Mouse (Mus musculus) stomach, embryonic 16.5 days (tissue): Measurements from ENCODE around the gene Hrnr. TPM values are rescaled to one million over a fixed set of nuclear protein-coding genes. Genes with fewer than 3 reads are reported as not detected.

Experiments used
- ATAC-seq: fragments of 200-750 bp; cut with Nextera tagmentation; 2 replicates; pipeline ENCODE4 v1.8.0; 2017; ENCODE audit warnings: moderate number of reproducible peaks, moderate TSS enrichment; ENCODE audit not compliant: insufficient read depth, low FRiP score
- H3K27ac ChIP-seq: fragments of 300-500 bp; sonication (generic); 2 replicates; pipeline ENCODE4 v1.5.1; 2014; ENCODE audit warnings: low read length
- H3K27me3 ChIP-seq: fragments of 300-500 bp; sonication (generic); 2 replicates; pipeline ENCODE4 v1.6.1; 2014; ENCODE audit warnings: low read length, control low read depth, mixed read lengths; ENCODE audit not compliant: control insufficient read depth, insufficient read depth
- H3K36me3 ChIP-seq: fragments of 300-500 bp; sonication (generic); 2 replicates; pipeline ENCODE4 v1.6.1; 2014; ENCODE audit warnings: low read length; ENCODE audit not compliant: control insufficient read depth, insufficient read depth
- H3K4me1 ChIP-seq: fragments of 300-500 bp; sonication (generic); 2 replicates; pipeline ENCODE4 v1.6.1; 2014; ENCODE audit warnings: low read length, control low read depth, mixed read lengths; ENCODE audit not compliant: control insufficient read depth, insufficient read depth
- H3K4me2 ChIP-seq: fragments of 300-500 bp; sonication (generic); 2 replicates; pipeline ENCODE4 v1.6.1; 2014; ENCODE audit warnings: low read depth, low read length, mixed read lengths
- H3K4me3 ChIP-seq: fragments of 300-500 bp; sonication (generic); replicated peaks from 2 replicates; pipeline ENCODE4 v1.5.1; 2014; ENCODE audit warnings: mild to moderate bottlenecking, low read length
- H3K9ac ChIP-seq: fragments of 300-500 bp; sonication (generic); 2 replicates; pipeline ENCODE4 v1.6.1; 2014; ENCODE audit warnings: low read length
- H3K9me3 ChIP-seq: fragments of 300-500 bp; sonication (generic); replicated peaks from 2 replicates; pipeline ENCODE4 v1.6.1; 2016; ENCODE audit warnings: low read length, control low read depth; ENCODE audit not compliant: control insufficient read depth
- WGBS: fragments of 180-500 bp; shearing (Covaris S2); extraction: QIAGEN DNeasy Blood & Tissue Kit; methylation state at CpG from one replicate; pipeline ENCODE4 v1.1.7; 2014; 5-methylcytosine and 5-hydroxymethylcytosine counted together
- polyA plus RNA-seq: library from polyadenylated mRNA; unstranded; fragments of >200 nt; fragmentation: Nextera tagmentation; extraction: Ambion mirVana; gene quantifications from 2 replicates; pipeline ENCODE4 v1.2.1, GENCODE M21; 2015

The Hrnr gene
- polyA plus RNA-seq, 1 experiment from 2014 or later, result 1.1 TPM

DNA sequence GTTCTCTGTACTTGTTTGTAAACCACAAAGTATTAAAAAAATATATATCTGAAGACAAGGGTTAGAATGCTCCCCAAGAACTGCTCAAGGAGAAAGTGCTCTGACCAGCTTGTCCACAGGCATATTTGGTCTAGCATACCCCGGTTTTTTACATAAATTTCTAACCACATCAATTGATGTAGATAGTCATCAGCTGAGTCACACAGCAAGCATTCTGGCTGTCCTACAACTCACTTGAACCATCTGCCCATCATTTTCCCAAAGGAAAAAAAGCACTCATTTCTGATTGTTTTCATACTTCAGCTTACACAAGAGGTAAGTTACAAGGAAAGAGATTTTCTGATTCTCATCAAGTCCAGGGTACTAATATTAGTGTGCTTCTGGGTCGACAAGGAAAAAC is 27.3 kb downstream of the Hrnr start:
- 66% methylated on average over 2 of the region's 2 CpGs for WGBS

DNA sequence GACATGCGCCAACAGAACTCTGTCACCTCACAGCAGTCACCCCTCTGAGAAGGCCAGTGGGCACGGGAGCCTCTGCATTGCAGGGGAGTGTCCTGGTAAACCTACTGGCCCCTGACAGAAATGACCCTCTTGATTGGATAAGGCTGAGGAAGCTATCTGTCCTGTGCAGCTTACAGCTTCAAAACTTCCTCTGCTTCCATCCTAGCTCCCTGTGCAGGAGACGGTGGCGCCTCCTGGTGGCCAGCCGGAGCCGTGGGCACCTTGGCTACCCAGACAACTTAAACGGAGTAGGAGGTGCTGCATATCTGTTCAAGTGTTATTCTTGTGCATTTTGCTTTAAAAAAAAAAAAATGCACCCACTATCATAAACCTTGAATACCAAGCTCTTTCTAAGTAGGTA is 40.5 kb downstream of the Hrnr start:
- Histone ChIP-seq H3K4me2 (no peak overlapping the region), H3K36me3 (no peaks in the 10 kb centered on the region), H3K9me3 (no peaks in the 10 kb centered on the region), H3K4me1 (no peaks in the 10 kb centered on the region; the same call in 1 of the 2 replicates), H3K4me3 (no peak overlapping the region), H3K27me3 (no peaks in the 10 kb centered on the region), H3K9ac (no peak overlapping the region), H3K27ac (no peak overlapping the region)
- ATAC-seq, result 0 out of 2 replicates have a peak, but pooled peaks have one; percentile 33
- 21% methylated on average over 7 of the region's 7 CpGs for WGBS

More for the DNA sequence above, 27.3 kb downstream of the Hrnr start:
- H3K4me2 ChIP-seq, result no peak overlapping the region
- H3K9ac ChIP-seq, result no peak overlapping the region
- no peaks in the 10 kb centered on the region for H3K36me3 ChIP-seq
- no peaks in the 10 kb centered on the region for H3K27me3 ChIP-seq
- no peak overlapping the region for H3K4me3 ChIP-seq
- ATAC-seq, result no peak
- no peaks in the 10 kb centered on the region for H3K9me3 ChIP-seq
- no peaks in the 10 kb centered on the region for H3K4me1 ChIP-seq
- H3K27ac ChIP-seq, result no peak overlapping the region

DNA sequence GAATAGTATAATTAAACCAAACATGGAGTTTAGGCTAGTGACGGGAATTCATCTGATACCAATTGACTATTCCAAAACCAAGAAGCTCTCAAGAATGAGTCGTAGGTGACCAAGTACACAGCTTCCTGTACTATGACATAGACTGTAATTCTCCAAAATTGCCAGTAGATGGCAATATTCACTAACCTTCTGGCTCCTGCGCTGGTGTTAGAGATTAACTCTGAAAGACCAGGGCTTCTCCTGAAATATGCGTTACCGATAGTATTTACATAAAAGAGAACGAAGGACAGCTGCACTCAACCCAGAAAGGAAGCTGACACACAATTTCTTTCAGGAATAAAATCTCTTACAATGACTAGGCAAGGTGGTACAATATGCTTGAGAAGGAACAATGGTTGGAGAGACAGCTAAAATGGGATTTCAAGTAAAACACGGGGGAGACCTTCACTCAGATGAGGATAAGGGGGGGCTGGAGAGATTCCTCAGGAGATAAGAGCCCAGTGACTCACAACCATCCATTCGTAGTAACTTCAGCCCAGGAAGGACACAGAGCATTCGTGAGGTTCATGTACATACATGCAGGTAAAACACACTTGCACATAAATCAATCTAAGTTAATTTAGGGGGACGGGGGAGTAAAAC is 42.5 kb downstream of the Hrnr start:
- H3K4me3 ChIP-seq, result no peak overlapping the region

DNA sequence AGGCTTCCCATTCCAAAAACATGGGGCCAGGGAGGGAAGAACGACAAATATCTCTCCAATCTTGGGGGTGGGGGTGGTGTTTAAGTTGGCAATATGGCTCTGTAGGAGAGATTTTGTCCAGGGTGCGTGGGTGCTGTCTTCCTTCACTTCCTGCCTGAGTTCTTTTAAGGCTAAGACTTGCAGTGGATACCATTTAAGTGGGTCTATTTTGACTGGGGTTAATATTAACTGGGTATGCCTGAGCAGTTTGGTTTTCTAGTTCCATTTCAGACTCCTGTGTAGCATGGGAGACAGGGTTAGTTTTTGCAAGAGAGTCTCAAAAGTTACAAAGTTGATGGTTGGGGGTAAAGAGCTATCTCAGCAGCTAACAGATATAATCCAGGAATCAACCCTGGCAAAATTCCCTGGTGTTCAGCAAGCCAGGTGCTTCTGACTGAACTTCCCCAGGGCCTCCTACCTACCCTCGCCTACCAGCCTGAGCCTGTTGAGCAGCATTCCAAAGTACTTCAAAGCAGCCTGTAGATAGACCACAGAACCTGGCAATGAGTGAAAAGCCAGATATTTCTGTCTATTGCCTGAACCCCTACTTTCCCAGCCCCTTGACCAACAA is 47.5 kb downstream of the Hrnr start:
- Histone ChIP-seq H3K27ac (peak overlapping the region; percentile 80), H3K4me2 (no peak overlapping the region), H3K27me3 (no peaks in the 10 kb centered on the region), H3K4me3 (no peak overlapping the region), H3K9ac (no peak overlapping the region), H3K36me3 (no peaks in the 10 kb centered on the region), H3K4me1 (no peaks in the 10 kb centered on the region; the same call in none of the 2 replicates), H3K9me3 (no peaks in the 10 kb centered on the region)
- WGBS, result 41% methylated on average over 3 of the region's 3 CpGs
- ATAC-seq, result peak; percentile 89

More for the DNA sequence above, 42.5 kb downstream of the Hrnr start:
- Histone ChIP-seq H3K36me3 (no peaks in the 10 kb centered on the region), H3K4me2 (peak overlapping the region; percentile 37), H3K9me3 (no peaks in the 10 kb centered on the region), H3K4me1 (no peaks in the 10 kb centered on the region; the same call in none of the 2 replicates), H3K27me3 (no peaks in the 10 kb centered on the region), H3K27ac (no peak overlapping the region), H3K9ac (peak overlapping the region; percentile 13; the same call in 1 of the 2 replicates)
- ATAC-seq, result peak; percentile 65
- 9% methylated on average over 10 of the region's 10 CpGs for WGBS

DNA sequence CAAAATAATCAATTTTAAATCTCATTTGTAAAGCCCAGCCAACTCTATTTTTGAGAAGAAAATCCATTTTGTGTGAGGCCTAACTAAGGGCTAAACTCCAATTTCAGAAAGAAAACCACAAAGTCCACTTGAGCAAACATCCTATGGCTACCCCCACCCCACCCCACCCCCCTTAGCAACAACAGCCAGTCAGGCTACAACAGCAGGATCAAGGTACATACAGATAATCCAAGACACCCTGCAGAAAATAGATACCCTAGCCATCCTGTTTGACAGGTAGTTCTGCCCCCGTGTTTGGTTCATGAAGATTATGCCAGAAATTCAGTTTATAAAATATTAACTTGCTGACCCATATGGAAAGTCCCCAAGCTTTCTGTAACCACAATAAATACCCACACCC is 48.6 kb downstream of the Hrnr start:
- no peak for ATAC-seq
- no peak overlapping the region for H3K9ac ChIP-seq
- H3K27ac ChIP-seq, result peak overlapping the region; percentile 18; the same call in 1 of the 2 replicates
- H3K4me2 ChIP-seq, result no peak overlapping the region
- no peaks in the 10 kb centered on the region; the same call in 1 of the 2 replicates for H3K4me1 ChIP-seq
- H3K36me3 ChIP-seq, result no peaks in the 10 kb centered on the region
- H3K4me3 ChIP-seq, result no peak overlapping the region
- H3K27me3 ChIP-seq, result no peaks in the 10 kb centered on the region
- no peaks in the 10 kb centered on the region for H3K9me3 ChIP-seq
- 51% methylated on average over 1 of the region's 1 CpGs for WGBS

DNA sequence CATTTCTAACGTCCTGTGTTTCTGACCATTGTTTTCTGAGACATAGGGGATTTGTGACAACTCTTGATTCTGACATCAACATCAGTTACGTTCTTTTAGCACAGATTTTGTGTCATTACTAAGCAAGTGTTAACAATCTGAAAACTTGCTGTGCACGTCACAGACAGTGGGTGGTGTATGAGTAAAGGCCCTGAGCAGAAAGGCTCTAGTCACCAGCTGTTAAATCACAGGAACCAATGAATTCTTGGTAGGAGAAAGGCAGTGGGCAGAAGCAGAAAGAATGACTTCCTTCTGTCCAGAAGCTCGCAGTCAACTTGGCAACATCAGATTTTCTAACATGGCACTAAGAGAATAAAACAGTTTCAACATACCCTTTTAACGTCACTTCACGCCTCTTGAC is 53.9 kb downstream of the Hrnr start:
- H3K36me3 ChIP-seq, result no peaks in the 10 kb centered on the region
- 70% methylated on average over 6 of the region's 6 CpGs for WGBS

DNA sequence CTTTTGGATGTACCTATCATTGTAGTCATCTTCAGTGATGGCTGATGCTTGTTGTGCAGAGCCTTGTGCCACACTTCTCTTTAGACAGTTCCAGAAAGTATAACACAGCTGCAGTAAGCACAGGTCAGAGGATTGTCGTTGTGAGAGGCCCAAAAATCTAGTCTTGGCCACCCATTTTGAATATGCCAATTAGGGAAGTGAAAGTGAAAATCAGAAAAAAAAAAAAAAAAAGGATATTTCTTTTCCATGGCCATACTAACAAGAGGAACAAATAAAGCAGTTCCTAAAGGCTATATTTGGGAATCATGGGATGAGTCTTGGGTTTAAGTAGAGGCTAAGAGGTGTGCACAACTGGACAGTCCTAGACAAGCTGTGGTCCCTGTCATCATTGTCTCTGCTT is 55.6 kb downstream of the Hrnr start:
- Histone ChIP-seq H3K27me3 (no peaks in the 10 kb centered on the region), H3K4me3 (no peak overlapping the region), H3K4me1 (no peaks in the 10 kb centered on the region), H3K9me3 (no peaks in the 10 kb centered on the region), H3K9ac (no peak overlapping the region), H3K27ac (no peak overlapping the region), H3K36me3 (no peaks in the 10 kb centered on the region), H3K4me2 (no peak overlapping the region)
- 48% methylated on average over 1 of the region's 1 CpGs for WGBS
- ATAC-seq, result no peak

More for the DNA sequence above, 53.9 kb downstream of the Hrnr start:
- ATAC-seq, result no peak
- no peak overlapping the region for H3K4me3 ChIP-seq
- no peaks in the 10 kb centered on the region for H3K9me3 ChIP-seq
- H3K4me1 ChIP-seq, result no peaks in the 10 kb centered on the region
- H3K27ac ChIP-seq, result no peak overlapping the region
- no peak overlapping the region for H3K4me2 ChIP-seq
- H3K27me3 ChIP-seq, result no peaks in the 10 kb centered on the region
- no peak overlapping the region for H3K9ac ChIP-seq

DNA sequence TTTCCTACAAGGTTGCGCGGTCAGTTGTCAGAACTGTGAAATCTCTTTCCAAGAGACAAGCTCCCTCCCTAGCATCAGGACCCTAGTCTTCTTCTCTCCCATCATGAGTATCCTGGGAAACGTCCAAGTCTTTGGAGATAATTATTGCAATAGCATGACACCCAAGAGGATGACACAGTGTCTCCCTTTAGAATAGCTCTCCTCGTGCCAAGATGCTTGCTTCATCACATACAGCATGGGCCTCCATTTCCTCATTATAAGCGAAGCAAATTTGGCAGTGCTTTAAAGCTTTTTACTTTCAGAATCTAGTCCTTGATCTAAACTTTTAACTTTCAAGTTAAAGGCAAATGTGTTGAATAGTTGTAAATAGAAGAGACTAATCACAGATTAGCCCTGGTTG is 56.1 kb downstream of the Hrnr start:
- Histone ChIP-seq H3K4me2 (no peak overlapping the region), H3K36me3 (no peaks in the 10 kb centered on the region), H3K9me3 (no peaks in the 10 kb centered on the region), H3K27ac (no peak overlapping the region), H3K4me1 (no peaks in the 10 kb centered on the region), H3K27me3 (no peaks in the 10 kb centered on the region), H3K9ac (no peak overlapping the region), H3K4me3 (no peak overlapping the region)
- WGBS, result 84% methylated on average over 5 of the region's 5 CpGs
- ATAC-seq, result no peak

DNA sequence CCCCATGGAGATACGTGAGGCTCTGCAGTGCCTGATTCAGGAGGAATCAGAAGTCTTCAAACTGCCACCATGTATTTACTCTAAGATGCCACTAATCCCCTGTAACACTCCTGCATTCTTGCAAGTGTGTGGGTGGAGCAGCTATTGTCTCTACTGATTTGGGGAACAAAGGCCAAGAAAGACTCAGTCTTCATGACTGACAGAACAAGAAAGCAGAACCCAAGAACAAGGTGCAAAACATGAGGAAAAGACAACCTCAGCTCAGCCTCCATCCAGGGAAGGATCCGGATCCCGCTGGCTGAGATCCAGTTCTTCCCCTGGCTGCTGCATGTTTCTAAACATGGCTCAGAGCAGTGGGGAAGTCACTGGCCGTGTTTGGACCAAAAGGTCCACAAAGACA is 58.6 kb downstream of the Hrnr start:
- Histone ChIP-seq H3K27me3 (no peaks in the 10 kb centered on the region), H3K4me3 (no peak overlapping the region), H3K9me3 (no peaks in the 10 kb centered on the region), H3K9ac (no peak overlapping the region), H3K4me2 (no peak overlapping the region), H3K27ac (no peak overlapping the region; the same call in 1 of the 2 replicates), H3K36me3 (no peaks in the 10 kb centered on the region), H3K4me1 (no peaks in the 10 kb centered on the region)
- 57% methylated on average over 4 of the region's 4 CpGs for WGBS
- no peak for ATAC-seq
